Mouse (Mus musculus) testis, adult 2 months (tissue): ENCODE results near the gene Klf12.

Experiments used
- CTCF ChIP-seq: fragments of 200-500 bp; IDR thresholded peaks from 2 replicates; pipeline ENCODE4 v1.5.1; 2012; ENCODE audit warnings: low read depth, mild to moderate bottlenecking, inconsistent platforms, low read length, moderate library complexity; ENCODE audit not compliant: control insufficient read depth, insufficient read depth, insufficient replicate concordance
- POLR2A ChIP-seq: fragments of 200-500 bp; IDR thresholded peaks from 2 replicates; pipeline ENCODE4 v1.6.1; 2012; ENCODE audit warnings: low read depth, mild to moderate bottlenecking, inconsistent platforms, low read length, moderate library complexity; ENCODE audit not compliant: control insufficient read depth

DNA sequence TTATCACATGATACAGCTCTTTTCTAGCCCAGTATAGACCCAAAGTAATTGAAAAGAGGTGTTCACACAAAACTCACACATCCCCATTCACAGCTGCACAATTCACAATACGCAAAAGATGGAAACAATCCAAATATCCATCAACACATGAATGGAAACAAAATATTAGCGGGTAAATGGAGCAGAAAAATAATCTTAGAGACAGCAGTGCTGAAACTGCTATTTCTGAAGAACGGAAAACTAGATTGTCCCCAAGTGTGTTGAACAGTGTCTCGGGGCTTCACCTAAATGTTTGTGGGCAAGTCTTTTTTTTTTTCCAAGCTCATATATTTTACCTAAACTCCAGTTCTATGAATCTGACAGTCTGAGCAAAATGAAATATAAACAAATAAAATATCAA lies 44.6 kb downstream of the Klf12 start:
- TF ChIP-seq CTCF (no peak), POLR2A (no peak)
